Mouse (Mus musculus) lung, postnatal 36 days (tissue): ENCODE measurements around the gene Coil.
A peak's percentile ranks its signal among the peaks of the same experiment; 100 is the strongest.
"Not testable (repeated sequence)": the region's sequence is repeated elsewhere in the genome, so short reads cannot be mapped to it uniquely, and the experiment has no call there.

Experiments used
- DNase-seq: peaks from one replicate; pipeline ENCODE4 v3.0.0; 2022; ENCODE audit warnings: mixed read lengths

The Coil gene

GRCm38 (mm10) chr11:89007582-89007981 lies 37.5 kb downstream of the Coil start:
- no peak for DNase-seq

GRCm38 (mm10) chr11:89009066-89009465 lies 39.0 kb downstream of the Coil start:
- DNase-seq = no peak

GRCm38 (mm10) chr11:89009496-89009895 lies 39.4 kb downstream of the Coil start:
- DNase-seq = no peak

- DNase-seq = no peak
Observed at GRCm38 (mm10) chr11:89012241-89012640, 42.2 kb downstream of the Coil start.

GRCm38 (mm10) chr11:89017514-89018182 lies 47.6 kb downstream of the Coil start:
- DNase-seq = no peak

GRCm38 (mm10) chr11:89020681-89021305 lies 50.7 kb downstream of the Coil start:
- DNase-seq = peak; percentile 57

GRCm38 (mm10) chr11:89021687-89022086 lies 51.6 kb downstream of the Coil start:
- no peak for DNase-seq

GRCm38 (mm10) chr11:89022120-89022731 lies 52.2 kb downstream of the Coil start:
- DNase-seq = no peak

GRCm38 (mm10) chr11:89023477-89023876 lies 53.4 kb downstream of the Coil start:
- no peak for DNase-seq

- DNase-seq = peak; percentile 91
Observed at GRCm38 (mm10) chr11:89024181-89024881, 54.3 kb downstream of the Coil start.

GRCm38 (mm10) chr11:89025603-89026002 lies 55.6 kb downstream of the Coil start:
- no peak for DNase-seq

GRCm38 (mm10) chr11:89026117-89026516 lies 56.1 kb downstream of the Coil start:
- no peak for DNase-seq

- peak; percentile 84 for DNase-seq
Observed at GRCm38 (mm10) chr11:89027955-89028361, 57.9 kb downstream of the Coil start.

- DNase-seq = peak; percentile 78
Observed at GRCm38 (mm10) chr11:89028871-89029405, 58.9 kb downstream of the Coil start.

- no peak for DNase-seq
Observed at GRCm38 (mm10) chr11:89030552-89030951, 60.5 kb downstream of the Coil start.

GRCm38 (mm10) chr11:89031189-89031588 lies 61.1 kb downstream of the Coil start:
- no peak for DNase-seq

- DNase-seq = peak; percentile 24
Observed at GRCm38 (mm10) chr11:89034592-89034991, 64.5 kb downstream of the Coil start.

- DNase-seq = peak; percentile 35
Observed at GRCm38 (mm10) chr11:89035552-89035951, 65.5 kb downstream of the Coil start.

GRCm38 (mm10) chr11:89038496-89038895 lies 68.4 kb downstream of the Coil start:
- no peak for DNase-seq

GRCm38 (mm10) chr11:89039325-89039724 lies 69.3 kb downstream of the Coil start:
- DNase-seq = peak; percentile 88

GRCm38 (mm10) chr11:89041073-89041472 lies 71.0 kb downstream of the Coil start:
- DNase-seq = not testable (repeated sequence)
